Comparison of ENCODE assay signal across 8 mouse cellular contexts in genomic region chr3:108415831-108416223, GRCm38 (mm10). TPM values are rescaled to one million over a fixed set of nuclear protein-coding genes. Genes with fewer than 3 reads are reported as not detected.
DNase-seq lines count a peak whose midpoint lies in the region; ATAC-seq lines count a peak whose summit lies in the region.

No protein-coding gene starts in this region.

- peak overlapping the region; percentile 99 for H3K27ac ChIP-seq in hindbrain, embryonic 10.5 days
- H3K27ac ChIP-seq in lung, embryonic 15.5 days, result peak overlapping the region; percentile 60

- ATAC-seq in lung, embryonic 15.5 days (ENCODE audit: borderline replicate concordance, extremely low read depth, low FRiP score, low TSS enrichment), result peak; percentile 78; the same call in 1 of the 2 replicates

- peak overlapping the region; percentile 56 for H3K9ac ChIP-seq in lung, embryonic 15.5 days

- peaks cover 44% of the 10 kb centered on the region for H3K36me3 ChIP-seq in hindbrain, embryonic 10.5 days
- H3K36me3 ChIP-seq in lung, embryonic 15.5 days, result peaks cover 23% of the 10 kb centered on the region

- DNase-seq in R1 (ENCODE audit: low read depth, low spot score), result peak; percentile 71
- DNase-seq in cerebellum, adult 9-11 months, result peak; percentile 86
- DNase-seq in frontal cortex, postnatal 10 days (ENCODE audit: low spot score in 2 of 2), result peak; percentile 78 to 82
- DNase-seq in hindbrain, embryonic 10.5 days (ENCODE audit: low spot score), result peak; percentile 86
- DNase-seq in layer of hippocampus, adult 9-11 months, result peak; percentile 87
- DNase-seq in ovary, postnatal 36 days (ENCODE audit: low spot score), result peak; percentile 79
- DNase-seq in thymus, postnatal 0 days (ENCODE audit: low spot score), result peak; percentile 86

- peaks cover 25% of the 10 kb centered on the region for H3K27me3 ChIP-seq in hindbrain, embryonic 10.5 days (ENCODE audit: insufficient read depth, poor library complexity, severe bottlenecking)
- H3K27me3 ChIP-seq in lung, embryonic 15.5 days, result peaks cover 12% of the 10 kb centered on the region

- WGBS in hindbrain, embryonic 10.5 days, result under 1% methylated on average over 48 of the region's 48 CpGs
- under 1% methylated on average over 48 of the region's 48 CpGs for WGBS in lung, embryonic 15.5 days

- H3K4me3 ChIP-seq in hindbrain, embryonic 10.5 days, result peak overlapping the region; percentile 96
- peak overlapping the region; percentile 69 for H3K4me3 ChIP-seq in lung, embryonic 15.5 days

- peaks cover 25% of the 10 kb centered on the region for H3K9me3 ChIP-seq in hindbrain, embryonic 10.5 days
- no peaks in the 10 kb centered on the region for H3K9me3 ChIP-seq in lung, embryonic 15.5 days

- H3K4me2 ChIP-seq in lung, embryonic 15.5 days, result peak overlapping the region; percentile 98

- peaks cover 59% of the 10 kb centered on the region for H3K4me1 ChIP-seq in hindbrain, embryonic 10.5 days (replicated peaks)
- H3K4me1 ChIP-seq in lung, embryonic 15.5 days, result peaks cover 20% of the 10 kb centered on the region

RNA-seq across cellular contexts. Expression of gene Celsr2, which starts 0.5 kb away (rescaled TPM):
- polyA plus RNA-seq in hindbrain, embryonic 10.5 days (2016; fragmentation: Nextera tagmentation; extraction: Ambion mirVana), result 58.1 and 79.1 TPM in 2 replicates
- polyA plus RNA-seq in lung, embryonic 15.5 days (2015; fragmentation: Nextera tagmentation; extraction: Ambion mirVana), result 7.5 and 8.5 TPM in 2 replicates
- 2.2 and 3.4 TPM in 2 replicates for polyA plus RNA-seq in thymus, postnatal 0 days (2015; fragmentation: Nextera tagmentation; extraction: Ambion mirVana)

RNA-seq across cellular contexts. Expression of gene Sars, which starts 29.2 kb away (rescaled TPM):
- polyA plus RNA-seq in hindbrain, embryonic 10.5 days (2016; fragmentation: Nextera tagmentation; extraction: Ambion mirVana), result 161 and 177 TPM in 2 replicates
- polyA plus RNA-seq in lung, embryonic 15.5 days (2015; fragmentation: Nextera tagmentation; extraction: Ambion mirVana), result 115 and 116 TPM in 2 replicates
- 122 and 127 TPM in 2 replicates for polyA plus RNA-seq in thymus, postnatal 0 days (2015; fragmentation: Nextera tagmentation; extraction: Ambion mirVana)

RNA-seq across cellular contexts. Expression of gene Psrc1, which starts 32.2 kb away (rescaled TPM):
- 75.8 and 89.8 TPM in 2 replicates for polyA plus RNA-seq in hindbrain, embryonic 10.5 days (2016; fragmentation: Nextera tagmentation; extraction: Ambion mirVana)
- 79.8 and 81.5 TPM in 2 replicates for polyA plus RNA-seq in lung, embryonic 15.5 days (2015; fragmentation: Nextera tagmentation; extraction: Ambion mirVana)
- 16.7 and 17.1 TPM in 2 replicates for polyA plus RNA-seq in thymus, postnatal 0 days (2015; fragmentation: Nextera tagmentation; extraction: Ambion mirVana)

RNA-seq across cellular contexts. Expression of gene Mybphl, which starts 51.1 kb away (rescaled TPM):
- polyA plus RNA-seq in hindbrain, embryonic 10.5 days (2016; fragmentation: Nextera tagmentation; extraction: Ambion mirVana), result not detected in 2 replicates
- polyA plus RNA-seq in lung, embryonic 15.5 days (2015; fragmentation: Nextera tagmentation; extraction: Ambion mirVana), result 2.8 and 9.3 TPM in 2 replicates
- polyA plus RNA-seq in thymus, postnatal 0 days (2015; fragmentation: Nextera tagmentation; extraction: Ambion mirVana), result 0.23 and 0.29 TPM in 2 replicates

Comparison
In these comparisons a context has a peak if more than half of its experiments do, and no peak if none do; other contexts are left out.
1. Peak in every context shown above with its lines: DNase-seq, ATAC-seq, H3K4me3 ChIP-seq and H3K27ac ChIP-seq.